Mouse (Mus musculus) thymus, adult 2 months (tissue): ENCODE data around the gene Nav1.

Experiments
- CTCF ChIP-seq: fragments of 200-500 bp; IDR thresholded peaks from 2 replicates; pipeline ENCODE4 v1.5.1; 2012; ENCODE audit warnings: mild to moderate bottlenecking, control low read depth, low read length, moderate library complexity, borderline replicate concordance; ENCODE audit not compliant: control insufficient read depth, poor library complexity, insufficient read depth; ENCODE audit errors: extremely low read depth
- POLR2A ChIP-seq: fragments of 200-500 bp; IDR thresholded peaks from 2 replicates; pipeline ENCODE4 v1.6.1; 2012; ENCODE audit warnings: mild to moderate bottlenecking, low read length, control low read depth, moderate library complexity; ENCODE audit not compliant: control insufficient read depth, poor library complexity, insufficient read depth; ENCODE audit errors: extremely low read depth

DNA sequence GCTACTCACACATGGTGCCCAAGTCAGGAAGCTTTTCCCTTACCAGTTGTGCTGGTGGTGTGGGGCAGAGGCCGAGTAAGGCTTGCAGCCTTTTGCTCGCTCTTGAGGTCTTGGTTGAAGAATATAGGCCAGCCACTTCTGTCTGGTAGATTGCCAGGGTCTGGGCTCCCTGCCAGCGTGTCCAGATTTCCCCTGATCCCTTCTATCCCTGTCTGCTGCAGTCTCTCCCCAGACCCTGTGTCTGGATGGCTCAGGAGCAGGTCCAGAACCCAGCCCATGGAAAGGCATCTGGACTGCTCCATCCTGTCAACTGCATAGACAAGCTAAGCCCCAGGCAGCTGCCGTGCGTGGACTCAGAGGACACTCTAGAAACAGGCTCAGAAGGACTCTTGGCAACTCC is 37.0 kb upstream of the Nav1 start:
- TF ChIP-seq CTCF (no peak), POLR2A (no peak)
